Mouse (Mus musculus) C2C12 (cell line): ENCODE measurements around the gene Trabd2b.

Experiments
- CEBPB ChIP-seq: IDR thresholded peaks from one replicate; pipeline ENCODE4 v1.6.1; 2011; ENCODE audit warnings: low read depth, mild to moderate bottlenecking, control low read depth, moderate library complexity
- CTCF ChIP-seq: IDR thresholded peaks from one replicate; pipeline ENCODE4 v1.5.1; 2011; ENCODE audit not compliant: control insufficient read depth, insufficient read depth, insufficient read length
- MAX ChIP-seq: IDR thresholded peaks from one replicate; pipeline ENCODE4 v1.6.1; 2011; ENCODE audit warnings: mild to moderate bottlenecking, control low read depth
- MYOD1 ChIP-seq: IDR thresholded peaks from one replicate; pipeline ENCODE4 v1.6.1; 2011; ENCODE audit warnings: low read depth; ENCODE audit not compliant: control insufficient read depth, insufficient read length
- USF1 ChIP-seq: IDR thresholded peaks from one replicate; pipeline ENCODE4 v1.6.1; 2011; ENCODE audit warnings: low read depth, mild to moderate bottlenecking, control low read depth, moderate library complexity

GRCm38 (mm10) chr4:114578153-114578950 is 171.8 kb downstream of the Trabd2b start:
- no peak for TF ChIP-seq CTCF
- no peak for TF ChIP-seq CEBPB
- TF ChIP-seq USF1 = no peak
- TF ChIP-seq MYOD1 = no peak
- no peak for TF ChIP-seq MAX
